Mouse (Mus musculus): ENCODE data around the gene Arap1.

DNA sequence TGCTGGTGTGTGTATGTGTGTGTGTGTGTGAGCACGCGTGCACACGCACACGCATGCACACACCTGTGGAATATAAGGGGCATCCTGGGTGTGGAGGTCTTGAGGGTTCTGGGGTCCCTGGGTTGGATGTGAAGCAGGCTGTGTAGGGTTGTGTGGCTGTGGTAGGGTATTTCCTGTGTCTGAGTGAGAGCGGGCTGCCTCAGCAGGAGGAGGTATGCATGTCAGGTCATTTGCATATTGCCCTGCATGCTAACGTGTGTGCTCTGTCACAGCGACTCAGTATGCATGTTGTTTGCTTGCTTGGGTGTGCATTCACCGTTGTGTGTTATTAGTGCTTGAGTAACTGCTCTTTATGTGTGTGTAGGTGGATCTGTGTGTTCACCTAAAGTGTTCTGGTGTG lies 74.8 kb downstream of the Arap1 start:
- no peak for TF ChIP-seq PAX5 (IDR thresholded peaks at IDR 0.05; ENCODE audit: low read length)
- no peak for TF ChIP-seq CTCF (conservative IDR thresholded peaks at IDR 0.05 in 1 of 2, IDR thresholded peaks at IDR 0.05 in 1 of 2; ENCODE audit: low read depth in 2 of 2, low read length in 2 of 2)
- no peak for TF ChIP-seq RCOR1 (conservative IDR thresholded peaks at IDR 0.05; ENCODE audit: low read depth, low read length)
- TF ChIP-seq KAT2A (IDR thresholded peaks at IDR 0.05; ENCODE audit: insufficient replicate concordance, low read length): no peak
- TF ChIP-seq TBP (conservative IDR thresholded peaks at IDR 0.05; ENCODE audit: low read depth, low read length): no peak

Measured in CH12.LX (cell line).